Mouse (Mus musculus): Measurements from ENCODE around the gene Rnf5. TPM values are rescaled to one million over a fixed set of nuclear protein-coding genes. Genes with fewer than 3 reads are reported as not detected.

The Rnf5 gene
- total RNA-seq, 1 experiment: 22.8 TPM

- Histone ChIP-seq H3K9me3 (ENCODE audit: control insufficient read depth, insufficient read depth, low read depth, low read length) (no peaks in the 10 kb centered on the region), H3K4me3 (ENCODE audit: insufficient read depth in 1 of 2, low read depth in 1 of 2, low read length in 2 of 2, poor library complexity in 1 of 2, severe bottlenecking in 1 of 2) (no peak overlapping the region), H3K27ac (ENCODE audit: insufficient read depth, low read depth, low read length, poor library complexity, severe bottlenecking) (no peak overlapping the region), H3K36me3 (ENCODE audit: control insufficient read depth, insufficient read depth, low read length, poor library complexity, severe bottlenecking) (no peaks in the 10 kb centered on the region), H3K4me1 (ENCODE audit: control insufficient read depth in 2 of 2, insufficient read depth in 2 of 2, low read length in 2 of 2, poor library complexity in 1 of 2) (peaks cover 7 to 14% of the 10 kb centered on the region in 2 experiments), H3K9ac (ENCODE audit: insufficient read depth, low read depth, low read length, poor library complexity, severe bottlenecking) (no peak overlapping the region)
- TF ChIP-seq HCFC1 (IDR thresholded peaks at IDR 0.05; ENCODE audit: borderline replicate concordance, insufficient read depth, low read length) (no peak), ZNF384 (IDR thresholded peaks at IDR 0.05; ENCODE audit: low read depth, low read length) (no peak), MAFK (IDR thresholded peaks at IDR 0.05; ENCODE audit: insufficient read depth, low read depth, low read length) (no peak), ZC3H11A (IDR thresholded peaks at IDR 0.05; ENCODE audit: borderline replicate concordance, low read depth, low read length) (no peak), CHD2 (IDR thresholded peaks at IDR 0.05; ENCODE audit: low read depth, low read length) (no peak)
- in situ Hi-C loops (cut with MboI; ENCODE audit: low sequenced_read_pairs in 2 of 2, unreplicated experiment in 2 of 2): no loop called here
- no peak for DNase-seq (ENCODE audit: low read depth, low spot score)
Measured at GRCm38 (mm10) chr17:34557411-34557810, 46.1 kb downstream of the Rnf5 start.

GRCm38 (mm10) chr17:34556406-34556805, 47.1 kb downstream of the Rnf5 start:
- Histone ChIP-seq H3K4me1 (ENCODE audit: control insufficient read depth in 2 of 2, insufficient read depth in 2 of 2, low read length in 2 of 2, poor library complexity in 1 of 2) (peaks cover 1 to 8% of the 10 kb centered on the region in 2 experiments), H3K4me3 (ENCODE audit: insufficient read depth in 1 of 2, low read depth in 1 of 2, low read length in 2 of 2, poor library complexity in 1 of 2, severe bottlenecking in 1 of 2) (no peak overlapping the region), H3K9ac (ENCODE audit: insufficient read depth, low read depth, low read length, poor library complexity, severe bottlenecking) (no peak overlapping the region), H3K9me3 (ENCODE audit: control insufficient read depth, insufficient read depth, low read depth, low read length) (no peaks in the 10 kb centered on the region), H3K36me3 (ENCODE audit: control insufficient read depth, insufficient read depth, low read length, poor library complexity, severe bottlenecking) (no peaks in the 10 kb centered on the region), H3K27ac (ENCODE audit: insufficient read depth, low read depth, low read length, poor library complexity, severe bottlenecking) (no peak overlapping the region)
- in situ Hi-C loops (cut with MboI; ENCODE audit: low sequenced_read_pairs in 2 of 2, unreplicated experiment in 2 of 2): no loop called here
- TF ChIP-seq MAFK (IDR thresholded peaks at IDR 0.05; ENCODE audit: insufficient read depth, low read depth, low read length): no peak
- TF ChIP-seq HCFC1 (IDR thresholded peaks at IDR 0.05; ENCODE audit: borderline replicate concordance, insufficient read depth, low read length): no peak
- TF ChIP-seq ZC3H11A (IDR thresholded peaks at IDR 0.05; ENCODE audit: borderline replicate concordance, low read depth, low read length): no peak
- TF ChIP-seq ZNF384 (IDR thresholded peaks at IDR 0.05; ENCODE audit: low read depth, low read length): no peak
- no peak for TF ChIP-seq CHD2 (IDR thresholded peaks at IDR 0.05; ENCODE audit: low read depth, low read length)
- DNase-seq (ENCODE audit: low read depth, low spot score): no peak

- TF ChIP-seq ZC3H11A (IDR thresholded peaks at IDR 0.05; ENCODE audit: borderline replicate concordance, low read depth, low read length) (no peak), CHD2 (IDR thresholded peaks at IDR 0.05; ENCODE audit: low read depth, low read length) (no peak), MAFK (IDR thresholded peaks at IDR 0.05; ENCODE audit: insufficient read depth, low read depth, low read length) (no peak), ZNF384 (IDR thresholded peaks at IDR 0.05; ENCODE audit: low read depth, low read length) (no peak), HCFC1 (IDR thresholded peaks at IDR 0.05; ENCODE audit: borderline replicate concordance, insufficient read depth, low read length) (no peak)
- Histone ChIP-seq H3K9ac (ENCODE audit: insufficient read depth, low read depth, low read length, poor library complexity, severe bottlenecking) (no peak overlapping the region), H3K4me3 (ENCODE audit: insufficient read depth in 1 of 2, low read depth in 1 of 2, low read length in 2 of 2, poor library complexity in 1 of 2, severe bottlenecking in 1 of 2) (no peak overlapping the region), H3K4me1 (ENCODE audit: control insufficient read depth in 2 of 2, insufficient read depth in 2 of 2, low read length in 2 of 2, poor library complexity in 1 of 2) (peaks cover 0 to 2% of the 10 kb centered on the region in 2 experiments; a peak in 1 of 4 replicates), H3K27ac (ENCODE audit: insufficient read depth, low read depth, low read length, poor library complexity, severe bottlenecking) (no peak overlapping the region), H3K9me3 (ENCODE audit: control insufficient read depth, insufficient read depth, low read depth, low read length) (no peaks in the 10 kb centered on the region), H3K36me3 (ENCODE audit: control insufficient read depth, insufficient read depth, low read length, poor library complexity, severe bottlenecking) (no peaks in the 10 kb centered on the region)
- in situ Hi-C loops (cut with MboI; ENCODE audit: low sequenced_read_pairs in 2 of 2, unreplicated experiment in 2 of 2): no loop called here
- DNase-seq (ENCODE audit: low read depth, low spot score): peak; percentile 65
Measured at GRCm38 (mm10) chr17:34555483-34555882, 48.0 kb downstream of the Rnf5 start.

Other genes with a start within 250 kb of the Rnf5 start
- gene Btnl2, start 248.9 kb downstream of the Rnf5 start, total RNA-seq (2012; rRNA removed): not detected in 2 replicates
- gene Btnl1, start 226.6 kb downstream of the Rnf5 start, total RNA-seq (2012; rRNA removed): not detected in 2 replicates
- not detected in 2 replicates for gene BC051142, start 204.9 kb downstream of the Rnf5 start, total RNA-seq (2012; rRNA removed)
- gene Btnl4, start 126.4 kb downstream of the Rnf5 start, total RNA-seq (2012; rRNA removed): not detected in 2 replicates
- gene Btnl6, start 86.3 kb downstream of the Rnf5 start, total RNA-seq (2012; rRNA removed): not detected in 2 replicates
- gene Notch4, start 39.4 kb downstream of the Rnf5 start, total RNA-seq (2012; rRNA removed): 14.0 and 24.7 TPM in 2 replicates
- 4.9 and 5.8 TPM in 2 replicates for gene Gpsm3, start 13.9 kb downstream of the Rnf5 start, total RNA-seq (2012; rRNA removed)
- gene Pbx2, start 12.4 kb downstream of the Rnf5 start, total RNA-seq (2012; rRNA removed): 36.0 and 47.2 TPM in 2 replicates
- 2.3 and 2.5 TPM in 2 replicates for gene Ager, start 5.8 kb downstream of the Rnf5 start, total RNA-seq (2012; rRNA removed)
- 55.9 and 62.7 TPM in 2 replicates for gene Agpat1, start 572 bp upstream of the Rnf5 start, total RNA-seq (2012; rRNA removed)
- gene Egfl8, start 12.3 kb upstream of the Rnf5 start, total RNA-seq (2012; rRNA removed): 1.0 and 2.0 TPM in 2 replicates
- 13.6 and 26.4 TPM in 2 replicates for gene Ppt2, start 24.8 kb upstream of the Rnf5 start, total RNA-seq (2012; rRNA removed)
- 0.13 and 0.16 TPM in 2 replicates for gene Prrt1, start 25.8 kb upstream of the Rnf5 start, total RNA-seq (2012; rRNA removed)
- 4.4 and 7.5 TPM in 2 replicates for gene Fkbpl, start 41.1 kb upstream of the Rnf5 start, total RNA-seq (2012; rRNA removed)
- gene Atf6b, start 43.5 kb upstream of the Rnf5 start, total RNA-seq (2012; rRNA removed): 55.7 and 86.7 TPM in 2 replicates
- gene Tnxb, start 66.8 kb upstream of the Rnf5 start, total RNA-seq (2012; rRNA removed): 0.18 and 0.26 TPM in 2 replicates
- 0.45 and 1.5 TPM in 2 replicates for gene C4b, start 140.2 kb upstream of the Rnf5 start, total RNA-seq (2012; rRNA removed)
- 0.27 and 0.32 TPM in 2 replicates for gene Cyp21a1, start 200.9 kb upstream of the Rnf5 start, total RNA-seq (2012; rRNA removed)
- 29.1 and 32.6 TPM in 2 replicates for gene Stk19, start 233.3 kb upstream of the Rnf5 start, total RNA-seq (2012; rRNA removed)
- gene Dxo, start 233.3 kb upstream of the Rnf5 start, total RNA-seq (2012; rRNA removed): 39.0 and 45.2 TPM in 2 replicates
- gene Skiv2l, start 246.5 kb upstream of the Rnf5 start, total RNA-seq (2012; rRNA removed): 40.5 and 66.0 TPM in 2 replicates
- 50.2 and 63.4 TPM in 2 replicates for gene Nelfe, start 246.7 kb upstream of the Rnf5 start, total RNA-seq (2012; rRNA removed)

All from ES-E14 (cell line).